Mouse (Mus musculus) forebrain, embryonic 14.5 days (tissue): ENCODE results near the gene C130050O18Rik. TPM values are rescaled to one million over a fixed set of nuclear protein-coding genes. Genes with fewer than 3 reads are reported as not detected.

Source experiments
- ATAC-seq: fragments of 200-750 bp; cut with Nextera tagmentation; 2 replicates; pipeline ENCODE4 v1.8.0; 2017; ENCODE audit warnings: mild to moderate bottlenecking, moderate library complexity
- DNase-seq: peaks from one replicate; pipeline ENCODE4 v3.0.0-alpha.2; 2015; ENCODE audit warnings: low spot score
- H3K27ac ChIP-seq: fragments of 300-500 bp; sonication (generic); 2 replicates; pipeline ENCODE4 v1.5.1; 2014; ENCODE audit warnings: low read depth, mild to moderate bottlenecking, control low read depth, low read length, moderate library complexity
- H3K27me3 ChIP-seq: fragments of 300-500 bp; sonication (generic); replicated peaks from 2 replicates; pipeline ENCODE4 v1.6.1; 2014; ENCODE audit warnings: low read length, control low read depth, mixed read lengths; ENCODE audit not compliant: control insufficient read depth, insufficient read depth
- H3K36me3 ChIP-seq: fragments of 300-500 bp; sonication (generic); 2 replicates; pipeline ENCODE4 v1.6.1; 2014; ENCODE audit warnings: low read length, control low read depth; ENCODE audit not compliant: control insufficient read depth, insufficient read depth
- H3K4me1 ChIP-seq: fragments of 300-500 bp; sonication (generic); 2 replicates; pipeline ENCODE4 v1.6.1; 2014; ENCODE audit warnings: antibody characterized with exemption, low read length, control low read depth; ENCODE audit not compliant: control insufficient read depth, insufficient read depth
- H3K4me2 ChIP-seq: fragments of 300-500 bp; sonication (generic); 2 replicates; pipeline ENCODE4 v1.6.1; 2014; ENCODE audit warnings: mild to moderate bottlenecking, control low read depth, low read length
- H3K4me3 ChIP-seq: fragments of 300-500 bp; sonication (generic); 2 replicates; pipeline ENCODE4 v1.5.1; 2014; ENCODE audit warnings: low read depth, low read length, control low read depth
- H3K9ac ChIP-seq: fragments of 300-500 bp; sonication (generic); 2 replicates; pipeline ENCODE4 v1.6.1; 2014; ENCODE audit warnings: mild to moderate bottlenecking, low read length, control low read depth, moderate library complexity
- H3K9me3 ChIP-seq: fragments of 300-500 bp; sonication (generic); replicated peaks from 2 replicates; pipeline ENCODE4 v1.6.1; 2016; ENCODE audit warnings: low read length, control low read depth, mixed read lengths; ENCODE audit not compliant: control insufficient read depth
- WGBS: fragments of 180-500 bp; shearing (Covaris S2); extraction: QIAGEN DNeasy Blood & Tissue Kit; methylation state at CpG from one replicate; pipeline ENCODE4 v1.1.7; 2014; 5-methylcytosine and 5-hydroxymethylcytosine counted together
- polyA plus RNA-seq: library from polyadenylated mRNA; unstranded; fragments of >200 nt; fragmentation: Nextera tagmentation; extraction: Ambion mirVana; gene quantifications from 2 replicates; pipeline ENCODE4 v1.2.1, GENCODE M21; 2014

Gene C130050O18Rik
- polyA plus RNA-seq, 1 experiment from 2014 or later, result 0.18 TPM

DNA sequence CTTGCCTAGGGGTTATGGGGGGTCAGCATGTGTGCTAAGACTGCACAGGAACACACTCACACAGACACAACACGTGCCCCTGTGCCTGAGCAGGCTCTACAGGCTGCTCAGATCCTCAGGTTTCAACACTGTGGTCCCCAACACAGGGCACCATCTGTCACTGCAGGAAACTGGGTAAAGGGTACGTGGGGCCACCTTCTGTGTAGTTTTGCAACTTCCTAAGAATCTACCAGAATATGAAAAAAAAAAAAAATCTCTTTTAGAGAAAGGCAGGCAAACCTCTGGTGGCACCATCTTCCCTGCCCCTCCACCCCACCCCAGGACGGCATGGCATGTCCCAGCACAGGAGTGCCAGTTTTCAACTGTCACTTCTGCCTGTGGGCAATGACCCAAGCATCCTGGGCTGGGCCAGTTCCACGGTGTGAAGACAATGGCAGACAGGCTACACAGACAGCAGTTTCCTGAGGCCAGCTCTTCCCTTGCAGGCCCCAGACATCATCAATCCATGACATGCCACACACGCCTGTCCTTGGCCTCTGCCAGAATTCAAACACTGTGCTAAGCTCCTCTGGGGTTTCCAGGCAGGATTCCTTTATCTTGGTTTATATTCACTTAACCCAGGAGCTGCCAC lies 44.2 kb downstream of the C130050O18Rik start:
- Histone ChIP-seq H3K4me1 (no peaks in the 10 kb centered on the region), H3K9me3 (no peaks in the 10 kb centered on the region), H3K36me3 (no peaks in the 10 kb centered on the region), H3K9ac (0 out of 2 replicates have a peak overlapping the region, but pooled peaks have one; percentile 35), H3K27ac (peak overlapping the region; percentile 9; the same call in 1 of the 2 replicates), H3K4me3 (no peak overlapping the region), H3K4me2 (no peak overlapping the region), H3K27me3 (no peaks in the 10 kb centered on the region)
- DNase-seq (no peak), ATAC-seq (no peak)
- 48% methylated on average over 5 of the region's 5 CpGs for WGBS

DNA sequence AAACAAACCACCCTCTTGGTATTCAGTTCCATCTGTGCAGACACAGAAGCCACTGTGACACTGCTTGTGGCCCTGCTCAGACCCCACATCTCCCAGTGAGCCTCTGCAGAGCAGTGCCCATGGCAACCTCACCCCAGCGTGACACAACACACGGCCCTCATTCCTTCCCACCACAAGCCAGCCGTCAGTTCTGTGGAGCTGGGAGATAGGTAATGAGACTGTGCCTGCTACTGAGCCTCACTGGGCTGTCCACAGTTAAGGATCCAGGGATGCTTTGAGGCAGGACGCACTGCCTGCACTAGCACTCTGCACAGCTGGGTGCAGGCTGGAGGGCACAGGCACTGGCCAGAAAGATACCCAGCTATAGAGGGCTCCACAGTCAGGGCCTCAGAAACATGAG lies 44.8 kb downstream of the C130050O18Rik start:
- Histone ChIP-seq H3K9me3 (no peaks in the 10 kb centered on the region), H3K4me1 (no peaks in the 10 kb centered on the region), H3K27me3 (no peaks in the 10 kb centered on the region), H3K4me2 (no peak overlapping the region), H3K4me3 (no peak overlapping the region), H3K9ac (peak overlapping the region; percentile 35; the same call in 1 of the 2 replicates), H3K27ac (peak overlapping the region; percentile 9; the same call in 1 of the 2 replicates), H3K36me3 (0 out of 2 replicates have a peak, but pooled peaks cover 1% of the 10 kb centered on the region)
- no peak for DNase-seq
- WGBS, result 53% methylated on average over 4 of the region's 4 CpGs
- ATAC-seq, result no peak

- no peaks in the 10 kb centered on the region for H3K9me3 ChIP-seq
These were observed 48.0 kb downstream of the C130050O18Rik start for GRCm38 (mm10) chr5:139453031-139453430.

DNA sequence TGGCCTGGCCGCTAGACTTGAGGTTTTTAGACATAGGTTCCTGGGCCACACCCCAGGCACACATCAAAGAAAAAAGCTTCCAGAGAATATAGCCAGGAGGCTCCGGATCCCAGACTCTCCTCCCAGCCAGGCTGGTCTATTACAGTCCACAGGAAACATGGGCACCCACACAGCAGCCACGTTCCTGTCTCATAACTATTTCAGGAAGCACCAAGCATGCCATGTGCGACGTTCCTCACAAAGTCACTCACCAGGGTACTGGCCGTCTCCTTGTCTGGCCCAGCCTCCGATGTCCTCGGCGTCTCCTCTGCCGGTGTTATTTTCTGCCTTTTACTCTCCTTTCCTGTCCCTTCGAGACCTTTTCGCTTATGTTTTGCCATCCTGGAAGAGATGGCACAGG lies 50.1 kb downstream of the C130050O18Rik start:
- ATAC-seq, result no peak
- WGBS, result 95% methylated on average over 12 of the region's 12 CpGs

More at GRCm38 (mm10) chr5:139453031-139453430, 48.0 kb downstream of the C130050O18Rik start:
- WGBS, result 89% methylated on average over 10 of the region's 10 CpGs
- H3K9ac ChIP-seq, result no peak overlapping the region
- DNase-seq (no peak), ATAC-seq (no peak)
- H3K4me2 ChIP-seq, result no peak overlapping the region
- H3K36me3 ChIP-seq, result 0 out of 2 replicates have a peak, but pooled peaks cover 5% of the 10 kb centered on the region
- no peaks in the 10 kb centered on the region for H3K27me3 ChIP-seq
- H3K4me3 ChIP-seq, result no peak overlapping the region
- H3K4me1 ChIP-seq, result no peaks in the 10 kb centered on the region
- H3K27ac ChIP-seq, result no peak overlapping the region

DNA sequence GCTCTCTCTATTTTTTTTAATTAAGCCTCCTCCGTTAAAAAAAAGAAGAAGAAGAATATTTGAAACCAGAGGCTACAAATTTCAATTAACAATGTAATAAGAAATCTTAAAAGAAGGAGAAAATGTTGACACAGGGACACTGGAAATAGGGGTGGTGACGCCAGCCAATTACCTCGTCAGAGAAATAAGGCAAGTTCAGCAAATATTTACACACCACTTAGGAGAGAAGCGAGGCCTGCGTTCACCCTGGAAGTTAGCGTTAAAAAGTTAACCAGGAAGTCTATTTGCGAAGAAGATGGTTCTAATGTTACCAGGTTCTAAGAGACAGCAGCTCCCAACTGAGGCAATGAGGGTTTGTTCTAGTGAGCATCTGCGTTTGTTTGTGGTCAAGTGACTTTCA lies 52.2 kb downstream of the C130050O18Rik start:
- H3K4me1 ChIP-seq, result peaks cover 9% of the 10 kb centered on the region
- no peak overlapping the region for H3K4me3 ChIP-seq
- WGBS, result 92% methylated on average over 8 of the region's 8 CpGs
- H3K4me2 ChIP-seq, result no peak overlapping the region
- ATAC-seq (no peak), DNase-seq (no peak)
- no peak overlapping the region for H3K27ac ChIP-seq
- 0 out of 2 replicates have a peak, but pooled peaks cover 5% of the 10 kb centered on the region for H3K36me3 ChIP-seq
- no peak overlapping the region for H3K9ac ChIP-seq
- H3K27me3 ChIP-seq, result no peaks in the 10 kb centered on the region
- no peaks in the 10 kb centered on the region for H3K9me3 ChIP-seq

More for the DNA sequence above, 50.1 kb downstream of the C130050O18Rik start:
- H3K27ac ChIP-seq, result no peak overlapping the region
- no peak overlapping the region for H3K4me2 ChIP-seq
- H3K9me3 ChIP-seq, result no peaks in the 10 kb centered on the region
- no peak for DNase-seq
- H3K27me3 ChIP-seq, result no peaks in the 10 kb centered on the region
- no peak overlapping the region for H3K9ac ChIP-seq
- 0 out of 2 replicates have a peak, but pooled peaks cover 5% of the 10 kb centered on the region for H3K36me3 ChIP-seq
- peaks cover 7% of the 10 kb centered on the region for H3K4me1 ChIP-seq
- H3K4me3 ChIP-seq, result no peak overlapping the region

- Histone ChIP-seq H3K27ac (no peak overlapping the region), H3K4me1 (peaks cover 9% of the 10 kb centered on the region), H3K9ac (peak overlapping the region; percentile 61), H3K4me3 (peak overlapping the region; percentile 63), H3K4me2 (peak overlapping the region; percentile 69), H3K9me3 (no peaks in the 10 kb centered on the region), H3K36me3 (0 out of 2 replicates have a peak, but pooled peaks cover 3% of the 10 kb centered on the region), H3K27me3 (no peaks in the 10 kb centered on the region)
- WGBS, result 9% methylated on average over 10 of the region's 10 CpGs
- ATAC-seq, result peak; percentile 36; the same call in 1 of the 2 replicates
- no peak for DNase-seq
These were observed 54.9 kb downstream of the C130050O18Rik start for GRCm38 (mm10) chr5:139459938-139460337.

DNA sequence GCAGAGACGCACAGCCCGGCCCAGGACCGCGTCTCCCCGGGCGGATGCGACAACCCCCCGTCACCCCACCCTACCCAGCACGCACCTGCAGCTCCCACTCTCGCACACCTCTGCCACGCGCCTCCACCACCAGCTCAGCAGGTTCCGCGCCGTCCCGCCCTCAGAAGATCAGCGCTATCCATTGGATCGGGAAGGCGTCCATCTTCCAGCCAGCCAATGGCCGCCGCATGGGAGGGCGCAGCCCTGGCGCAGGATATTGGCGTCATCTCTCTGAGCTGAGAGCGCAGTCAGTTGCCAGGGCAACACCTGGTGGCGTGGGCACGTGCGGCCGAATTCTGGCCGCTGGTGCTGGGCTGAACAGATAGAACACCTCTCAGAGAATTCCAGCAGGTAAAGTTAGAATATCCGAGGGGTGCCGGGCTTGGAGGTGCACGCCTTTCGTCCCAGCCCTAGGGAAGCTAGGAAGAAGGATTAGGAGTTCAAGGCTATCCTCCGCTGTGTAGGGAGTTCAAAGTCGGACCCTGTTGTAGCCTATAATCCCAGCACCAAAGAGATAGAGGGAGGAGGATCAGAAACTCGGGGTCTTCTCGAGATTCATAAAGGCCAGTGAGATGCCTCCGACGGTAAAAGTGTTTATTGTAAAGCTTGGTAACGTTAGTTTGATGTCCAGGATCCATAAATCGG lies 55.4 kb downstream of the C130050O18Rik start, which contains the start of gene 3110082I17Rik:
TSS of gene 3110082I17Rik (minus strand) at position 144 of the 684 bp plus-strand sequence.
- peak within 1 kb of the TSS; percentile 69 for H3K4me2 ChIP-seq
- H3K36me3 ChIP-seq, result no peaks in the 10 kb centered on the region
- peak within 1 kb of the TSS; percentile 63 for H3K4me3 ChIP-seq
- DNase-seq (peak; percentile 98), ATAC-seq (peak; percentile 100)
- WGBS, result 3% methylated on average over 41 of the region's 42 CpGs
- peak within 1 kb of the TSS; percentile 61 for H3K9ac ChIP-seq
- peaks cover 9% of the 10 kb centered on the region for H3K4me1 ChIP-seq
- H3K27ac ChIP-seq, result no peak within 1 kb of the TSS
- no peaks in the 10 kb centered on the region for H3K27me3 ChIP-seq
- H3K9me3 ChIP-seq, result no peaks in the 10 kb centered on the region

GRCm38 (mm10) chr5:139464874-139465273 lies 59.8 kb downstream of the C130050O18Rik start:
- no peaks in the 10 kb centered on the region for H3K9me3 ChIP-seq
- no peak for DNase-seq
- no peaks in the 10 kb centered on the region for H3K27me3 ChIP-seq
- ATAC-seq, result no peak
- H3K4me2 ChIP-seq, result no peak overlapping the region
- no peak overlapping the region for H3K27ac ChIP-seq
- H3K4me1 ChIP-seq, result peaks cover 3% of the 10 kb centered on the region
- H3K36me3 ChIP-seq, result no peaks in the 10 kb centered on the region
- no peak overlapping the region for H3K9ac ChIP-seq
- WGBS, result 80% methylated on average over 4 of the region's 4 CpGs
- no peak overlapping the region for H3K4me3 ChIP-seq
